Mouse (Mus musculus) gastrocnemius, postnatal 25 days (tissue): ENCODE data around the gene Iqcj. TPM values are rescaled to one million over a fixed set of nuclear protein-coding genes. Genes with fewer than 3 reads are reported as not detected.

ENCODE experiments used
- DNase-seq: peaks from one replicate; pipeline ENCODE4 v3.0.0; 2022
- total RNA-seq, 2 experiments: library from RNA; stranded (reverse); gene quantifications; 1 replicate in 1 of 2; 2 replicates in 1 of 2; pipeline ENCODE4 v1.2.3; 2021

Iqcj gene
- total RNA-seq, 2 experiments from 2014 or later = not detected

GRCm38 (mm10) chr3:67954459-67955065 lies 62.5 kb downstream of the Iqcj start:
- peak; percentile 7 for DNase-seq

GRCm38 (mm10) chr3:67959672-67960071 lies 67.7 kb downstream of the Iqcj start:
- no peak for DNase-seq

GRCm38 (mm10) chr3:67960133-67960532 lies 68.1 kb downstream of the Iqcj start:
- DNase-seq = no peak

GRCm38 (mm10) chr3:67960727-67961126 lies 68.7 kb downstream of the Iqcj start:
- no peak for DNase-seq

- DNase-seq = no peak
Observed at GRCm38 (mm10) chr3:67961934-67962639, 70.1 kb downstream of the Iqcj start.

GRCm38 (mm10) chr3:67974340-67974998 lies 82.4 kb downstream of the Iqcj start:
- DNase-seq = no peak

- DNase-seq = no peak
Observed at GRCm38 (mm10) chr3:67980006-67980405, 88.0 kb downstream of the Iqcj start.

- no peak for DNase-seq
Observed at GRCm38 (mm10) chr3:67983329-67983728, 91.3 kb downstream of the Iqcj start.

GRCm38 (mm10) chr3:68002415-68002814 lies 110.4 kb downstream of the Iqcj start:
- no peak for DNase-seq

GRCm38 (mm10) chr3:68012342-68012741 lies 120.3 kb downstream of the Iqcj start:
- no peak for DNase-seq

- no peak for DNase-seq
Observed at GRCm38 (mm10) chr3:68015786-68016185, 123.8 kb downstream of the Iqcj start.

GRCm38 (mm10) chr3:68019401-68019800 lies 127.4 kb downstream of the Iqcj start:
- no peak for DNase-seq

- DNase-seq = no peak
Observed at GRCm38 (mm10) chr3:68036097-68036496, 144.1 kb downstream of the Iqcj start.

GRCm38 (mm10) chr3:68042951-68043350 lies 150.9 kb downstream of the Iqcj start:
- DNase-seq = no peak

GRCm38 (mm10) chr3:68045475-68046416 lies 153.7 kb downstream of the Iqcj start:
- DNase-seq = no peak

GRCm38 (mm10) chr3:68053538-68053937 lies 161.5 kb downstream of the Iqcj start:
- no peak for DNase-seq

GRCm38 (mm10) chr3:68055071-68055470 lies 163.1 kb downstream of the Iqcj start:
- no peak for DNase-seq

- no peak for DNase-seq
Observed at GRCm38 (mm10) chr3:68056373-68057275, 164.6 kb downstream of the Iqcj start.

GRCm38 (mm10) chr3:68059162-68059800 lies 167.3 kb downstream of the Iqcj start:
- DNase-seq = no peak

- no peak for DNase-seq
Observed at GRCm38 (mm10) chr3:68064731-68065130, 172.7 kb downstream of the Iqcj start, which contains the start of gene Schip1. Gene Schip1 (plus strand): TSS chr3:68064802.
